Mouse (Mus musculus): ENCODE results near the gene Kcnmb4. TPM values are rescaled to one million over a fixed set of nuclear protein-coding genes. Genes with fewer than 3 reads are reported as not detected.

Gene Kcnmb4
- polyA plus RNA-seq, 1 experiment from 2014 or later: 0.24 TPM

GRCm38 (mm10) chr10:116450621-116451020 lies 23.1 kb downstream of the Kcnmb4 start:
- WGBS (ENCODE audit: insufficient replicate concordance): 64% methylated on average over 9 of the region's 9 CpGs
- Histone ChIP-seq H3K4me3 (replicated peaks) (no peak overlapping the region), H3K4me2 (no peak overlapping the region), H3K27me3 (no peaks in the 10 kb centered on the region), H3K4me1 (replicated peaks) (no peaks in the 10 kb centered on the region), H3K36me3 (no peaks in the 10 kb centered on the region), H3K27ac (no peak overlapping the region), H3K9me3 (replicated peaks) (peaks cover 5% of the 10 kb centered on the region; the same call in 1 of the 2 replicates), H3K9ac (no peak overlapping the region)
- no peak for ATAC-seq (ENCODE audit: low read depth)
- DNase-seq: no peak

- Histone ChIP-seq H3K4me3 (replicated peaks) (no peak overlapping the region), H3K9ac (no peak overlapping the region), H3K9me3 (replicated peaks) (peaks cover 5% of the 10 kb centered on the region; the same call in 1 of the 2 replicates), H3K27me3 (no peaks in the 10 kb centered on the region), H3K36me3 (no peaks in the 10 kb centered on the region), H3K4me1 (replicated peaks) (no peaks in the 10 kb centered on the region), H3K27ac (no peak overlapping the region), H3K4me2 (no peak overlapping the region)
- 84% methylated on average over 12 of the region's 12 CpGs for WGBS (ENCODE audit: insufficient replicate concordance)
- no peak for ATAC-seq (ENCODE audit: low read depth)
- no peak for DNase-seq
Observed at GRCm38 (mm10) chr10:116448166-116448565, 25.5 kb downstream of the Kcnmb4 start.

- Histone ChIP-seq H3K4me3 (replicated peaks) (no peak overlapping the region), H3K4me1 (replicated peaks) (no peaks in the 10 kb centered on the region), H3K9ac (no peak overlapping the region), H3K27ac (no peak overlapping the region), H3K4me2 (no peak overlapping the region), H3K36me3 (no peaks in the 10 kb centered on the region), H3K9me3 (replicated peaks) (no peaks in the 10 kb centered on the region), H3K27me3 (no peaks in the 10 kb centered on the region)
- ATAC-seq (ENCODE audit: low read depth) (no peak), DNase-seq (no peak)
- 82% methylated on average over 9 of the region's 9 CpGs for WGBS (ENCODE audit: insufficient replicate concordance)
Observed at GRCm38 (mm10) chr10:116447176-116447575, 26.5 kb downstream of the Kcnmb4 start.

GRCm38 (mm10) chr10:116446040-116446439 lies 27.6 kb downstream of the Kcnmb4 start:
- no peak overlapping the region for H3K4me2 ChIP-seq
- H3K36me3 ChIP-seq: no peaks in the 10 kb centered on the region
- ATAC-seq (ENCODE audit: low read depth) (no peak), DNase-seq (no peak)
- WGBS (ENCODE audit: insufficient replicate concordance): 82% methylated on average over 11 of the region's 12 CpGs
- H3K9ac ChIP-seq: no peak overlapping the region
- no peak overlapping the region for H3K4me3 ChIP-seq (replicated peaks)
- no peaks in the 10 kb centered on the region for H3K9me3 ChIP-seq (replicated peaks)
- no peaks in the 10 kb centered on the region for H3K4me1 ChIP-seq (replicated peaks)
- H3K27me3 ChIP-seq: no peaks in the 10 kb centered on the region
- H3K27ac ChIP-seq: no peak overlapping the region

- Histone ChIP-seq H3K4me2 (no peak overlapping the region), H3K9ac (no peak overlapping the region), H3K4me1 (replicated peaks) (no peaks in the 10 kb centered on the region), H3K9me3 (replicated peaks) (peaks cover 5% of the 10 kb centered on the region; the same call in 1 of the 2 replicates), H3K27ac (no peak overlapping the region), H3K36me3 (no peaks in the 10 kb centered on the region), H3K27me3 (no peaks in the 10 kb centered on the region), H3K4me3 (replicated peaks) (no peak overlapping the region)
- WGBS (ENCODE audit: insufficient replicate concordance): 80% methylated on average over 8 of the region's 8 CpGs
- ATAC-seq (ENCODE audit: low read depth) (no peak), DNase-seq (no peak)
Observed at GRCm38 (mm10) chr10:116444826-116445225, 28.9 kb downstream of the Kcnmb4 start.

- Histone ChIP-seq H3K4me1 (replicated peaks) (no peaks in the 10 kb centered on the region), H3K4me3 (replicated peaks) (no peak overlapping the region), H3K9me3 (replicated peaks) (peaks cover 5% of the 10 kb centered on the region; the same call in 1 of the 2 replicates), H3K27ac (no peak overlapping the region), H3K4me2 (no peak overlapping the region), H3K27me3 (no peaks in the 10 kb centered on the region), H3K36me3 (no peaks in the 10 kb centered on the region), H3K9ac (no peak overlapping the region)
- no peak for ATAC-seq (ENCODE audit: low read depth)
- no peak for DNase-seq
- 79% methylated on average over 10 of the region's 10 CpGs for WGBS (ENCODE audit: insufficient replicate concordance)
Observed at GRCm38 (mm10) chr10:116444371-116444770, 29.3 kb downstream of the Kcnmb4 start.

- peaks cover 20% of the 10 kb centered on the region for H3K9me3 ChIP-seq (replicated peaks)
- H3K4me1 ChIP-seq (replicated peaks): no peaks in the 10 kb centered on the region
- H3K4me3 ChIP-seq (replicated peaks): no peak overlapping the region
- no peak for DNase-seq
- H3K27ac ChIP-seq: no peak overlapping the region
- no peak for ATAC-seq (ENCODE audit: low read depth)
- no peaks in the 10 kb centered on the region for H3K27me3 ChIP-seq
- H3K36me3 ChIP-seq: no peaks in the 10 kb centered on the region
- no peak overlapping the region for H3K4me2 ChIP-seq
- H3K9ac ChIP-seq: no peak overlapping the region
- 84% methylated on average over 7 of the region's 7 CpGs for WGBS (ENCODE audit: insufficient replicate concordance)
Observed at GRCm38 (mm10) chr10:116440946-116441345, 32.7 kb downstream of the Kcnmb4 start.

- Histone ChIP-seq H3K9ac (no peak overlapping the region), H3K36me3 (no peaks in the 10 kb centered on the region), H3K4me3 (replicated peaks) (no peak overlapping the region), H3K27me3 (no peaks in the 10 kb centered on the region), H3K9me3 (replicated peaks) (peaks cover 20% of the 10 kb centered on the region), H3K27ac (no peak overlapping the region), H3K4me2 (no peak overlapping the region), H3K4me1 (replicated peaks) (no peaks in the 10 kb centered on the region)
- WGBS (ENCODE audit: insufficient replicate concordance): 59% methylated on average over 10 of the region's 10 CpGs
- ATAC-seq (ENCODE audit: low read depth) (peak; percentile 51), DNase-seq (no peak)
Observed at GRCm38 (mm10) chr10:116440088-116440487, 33.6 kb downstream of the Kcnmb4 start.

GRCm38 (mm10) chr10:116435455-116435854 lies 38.2 kb downstream of the Kcnmb4 start:
- ATAC-seq (ENCODE audit: low read depth) (no peak), DNase-seq (no peak)
- Histone ChIP-seq H3K36me3 (no peaks in the 10 kb centered on the region), H3K27me3 (no peaks in the 10 kb centered on the region), H3K4me1 (replicated peaks) (no peaks in the 10 kb centered on the region), H3K4me2 (no peak overlapping the region), H3K27ac (no peak overlapping the region), H3K9me3 (replicated peaks) (peaks cover 19% of the 10 kb centered on the region), H3K4me3 (replicated peaks) (no peak overlapping the region), H3K9ac (no peak overlapping the region)
- WGBS (ENCODE audit: insufficient replicate concordance): 79% methylated on average over 12 of the region's 12 CpGs

GRCm38 (mm10) chr10:116432421-116432820 lies 41.3 kb downstream of the Kcnmb4 start:
- Histone ChIP-seq H3K4me3 (replicated peaks) (no peak overlapping the region), H3K4me1 (replicated peaks) (no peaks in the 10 kb centered on the region), H3K27ac (no peak overlapping the region), H3K9me3 (replicated peaks) (no peaks in the 10 kb centered on the region), H3K4me2 (no peak overlapping the region), H3K27me3 (no peaks in the 10 kb centered on the region), H3K9ac (no peak overlapping the region), H3K36me3 (no peaks in the 10 kb centered on the region)
- no peak for DNase-seq
- ATAC-seq (ENCODE audit: low read depth): no peak
- 80% methylated on average over 7 of the region's 7 CpGs for WGBS (ENCODE audit: insufficient replicate concordance)

- ATAC-seq (ENCODE audit: low read depth) (no peak), DNase-seq (no peak)
- no peaks in the 10 kb centered on the region for H3K36me3 ChIP-seq
- H3K4me3 ChIP-seq (replicated peaks): no peak overlapping the region
- no peak overlapping the region for H3K4me2 ChIP-seq
- no peaks in the 10 kb centered on the region for H3K27me3 ChIP-seq
- no peaks in the 10 kb centered on the region for H3K9me3 ChIP-seq (replicated peaks)
- H3K4me1 ChIP-seq (replicated peaks): no peaks in the 10 kb centered on the region
- H3K9ac ChIP-seq: no peak overlapping the region
- 82% methylated on average over 26 of the region's 26 CpGs for WGBS (ENCODE audit: insufficient replicate concordance)
- H3K27ac ChIP-seq: no peak overlapping the region
Observed at GRCm38 (mm10) chr10:116428026-116428780, 45.5 kb downstream of the Kcnmb4 start.

GRCm38 (mm10) chr10:116426176-116426575 lies 47.5 kb downstream of the Kcnmb4 start:
- Histone ChIP-seq H3K27ac (no peak overlapping the region), H3K4me3 (replicated peaks) (no peak overlapping the region), H3K4me2 (no peak overlapping the region), H3K4me1 (replicated peaks) (no peaks in the 10 kb centered on the region), H3K9ac (no peak overlapping the region), H3K36me3 (no peaks in the 10 kb centered on the region), H3K27me3 (no peaks in the 10 kb centered on the region), H3K9me3 (replicated peaks) (no peaks in the 10 kb centered on the region)
- no peak for ATAC-seq (ENCODE audit: low read depth)
- WGBS (ENCODE audit: insufficient replicate concordance): 62% methylated on average over 7 of the region's 7 CpGs
- DNase-seq: no peak

Data from liver, embryonic 13.5 days (tissue).